Mouse (Mus musculus) central nervous system, embryonic 18 days (tissue): Measurements from ENCODE around the gene Plagl2. TPM values are rescaled to one million over a fixed set of nuclear protein-coding genes. Genes with fewer than 3 reads are reported as not detected.

Experiments
- polyA plus RNA-seq: library from polyadenylated mRNA; depleted of rRNA; stranded (reverse); fragments of >200 nt; gene quantifications from 2 replicates; pipeline ENCODE4 v1.2.3, GENCODE M21; 2012; rRNA removed

The Plagl2 gene
- polyA plus RNA-seq, result 5.0 and 5.1 TPM in 2 replicates

DNA sequence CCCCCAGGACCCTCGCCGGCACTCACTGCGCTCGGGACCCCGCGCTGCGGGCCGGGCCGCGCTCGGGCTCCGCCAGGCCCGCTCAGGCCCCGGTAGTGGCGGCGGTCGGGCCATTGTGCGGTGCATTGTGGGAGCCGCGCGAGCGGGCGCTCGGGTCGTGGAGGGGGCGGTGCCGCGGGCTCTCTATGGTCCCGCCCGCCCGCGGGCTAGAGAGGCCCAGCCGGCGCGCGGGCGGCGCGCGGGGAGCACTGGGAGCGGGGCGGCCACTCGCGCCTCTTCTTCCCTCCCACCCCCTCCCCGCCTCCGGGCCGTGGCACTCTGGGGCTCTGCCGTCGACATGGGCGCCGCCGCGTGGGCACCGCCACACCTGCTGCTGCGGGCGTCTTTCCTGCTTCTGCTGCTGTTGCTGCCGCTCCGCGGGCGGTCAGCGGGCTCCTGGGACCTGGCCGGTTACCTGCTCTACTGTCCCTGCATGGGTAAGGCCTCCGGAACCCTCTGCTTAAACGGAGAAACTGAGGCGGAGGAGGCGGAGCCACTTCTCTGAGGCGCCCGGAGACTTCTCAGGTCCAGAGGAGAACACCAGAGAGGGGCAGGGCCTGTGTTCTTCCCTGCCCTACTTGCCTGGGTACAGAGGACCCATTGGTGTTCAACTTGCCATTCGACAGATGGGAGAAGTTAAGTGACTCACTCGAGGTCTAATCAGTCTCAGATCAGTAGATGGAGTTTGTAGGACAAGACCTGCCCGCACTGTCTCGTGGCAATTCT is at the start of gene Plagl2, which contains the start of gene Pofut1:
Plagl2 (minus strand) TSS at position 177 of the 765 bp plus-strand sequence.
Pofut1 (plus strand) TSS at position 284 of the 765 bp plus-strand sequence.

GRCm38 (mm10) chr2:153224946-153225594 is 16.2 kb downstream of the Plagl2 start, which contains the start of gene Tspyl3:
Gene Tspyl3 (minus strand): TSS chr2:153225441.

Other genes with a start within 250 kb of the Plagl2 start
- 179 and 180 TPM in 2 replicates for gene Pdrg1, start 226.0 kb downstream of the Plagl2 start, polyA plus RNA-seq
- 10.2 and 10.7 TPM in 2 replicates for gene Xkr7, start 209.6 kb downstream of the Plagl2 start, polyA plus RNA-seq
- 8.0 and 9.5 TPM in 2 replicates for gene Ccm2l, start 175.5 kb downstream of the Plagl2 start, polyA plus RNA-seq
- 4.9 and 6.5 TPM in 2 replicates for gene Hck, start 133.0 kb downstream of the Plagl2 start, polyA plus RNA-seq
- gene Tm9sf4, start 80.1 kb downstream of the Plagl2 start, polyA plus RNA-seq, result 53.8 and 57.1 TPM in 2 replicates
- gene Tspyl3, start 16.0 kb downstream of the Plagl2 start, polyA plus RNA-seq, result 47.1 and 48.3 TPM in 2 replicates
- 19.0 and 19.2 TPM in 2 replicates for gene Pofut1, start 107 bp upstream of the Plagl2 start, polyA plus RNA-seq
- 45.3 and 45.9 TPM in 2 replicates for gene Kif3b, start 50.0 kb upstream of the Plagl2 start, polyA plus RNA-seq
- 26.0 and 26.9 TPM in 2 replicates for gene Asxl1, start 104.4 kb upstream of the Plagl2 start, polyA plus RNA-seq